Mouse (Mus musculus) midbrain, embryonic 14.5 days (tissue): Measurements from ENCODE around the gene Stmnd1. TPM values are rescaled to one million over a fixed set of nuclear protein-coding genes. Genes with fewer than 3 reads are reported as not detected.
A peak's percentile ranks its signal among the peaks of the same experiment; 100 is the strongest.
"Not testable (repeated sequence)": the region's sequence is repeated elsewhere in the genome, so short reads cannot be mapped to it uniquely, and the experiment has no call there.

ENCODE experiments used
- ATAC-seq: fragments of 200-750 bp; cut with Nextera tagmentation; 2 replicates; pipeline ENCODE4 v1.8.0; 2017; ENCODE audit warnings: moderate number of reproducible peaks, moderate library complexity; ENCODE audit not compliant: low FRiP score, low TSS enrichment
- DNase-seq: peaks from one replicate; pipeline ENCODE4 v3.0.0-alpha.2; 2015
- H3K27ac ChIP-seq: fragments of 300-500 bp; sonication (generic); replicated peaks from 2 replicates; pipeline ENCODE4 v1.5.1; 2014; ENCODE audit warnings: mild to moderate bottlenecking, low read depth, low read length, moderate library complexity
- H3K27me3 ChIP-seq: fragments of 300-500 bp; sonication (generic); 2 replicates; pipeline ENCODE4 v1.6.1; 2014; ENCODE audit warnings: low read length, control low read depth, mixed read lengths; ENCODE audit not compliant: control insufficient read depth, insufficient read depth
- H3K36me3 ChIP-seq: fragments of 300-500 bp; sonication (generic); 2 replicates; pipeline ENCODE4 v1.6.1; 2014; ENCODE audit warnings: low read length, control low read depth; ENCODE audit not compliant: control insufficient read depth, insufficient read depth
- H3K4me1 ChIP-seq: fragments of 300-500 bp; sonication (generic); 2 replicates; pipeline ENCODE4 v1.6.1; 2014; ENCODE audit warnings: mild to moderate bottlenecking, antibody characterized with exemption, low read length, control low read depth; ENCODE audit not compliant: control insufficient read depth, insufficient read depth
- H3K4me2 ChIP-seq: fragments of 300-500 bp; sonication (generic); 2 replicates; pipeline ENCODE4 v1.6.1; 2014; ENCODE audit warnings: mild to moderate bottlenecking, low read length, moderate library complexity
- H3K4me3 ChIP-seq: fragments of 300-500 bp; sonication (generic); replicated peaks from 2 replicates; pipeline ENCODE4 v1.5.1; 2014; ENCODE audit warnings: low read depth, low read length
- H3K9ac ChIP-seq: fragments of 300-500 bp; sonication (generic); replicated peaks from 2 replicates; pipeline ENCODE4 v1.6.1; 2014; ENCODE audit warnings: mild to moderate bottlenecking, low read length, moderate library complexity
- H3K9me3 ChIP-seq: fragments of 300-500 bp; sonication (generic); 2 replicates; pipeline ENCODE4 v1.6.1; 2016; ENCODE audit warnings: low read length, control low read depth, mixed read lengths; ENCODE audit not compliant: control insufficient read depth
- WGBS: fragments of 180-500 bp; shearing (Covaris S2); extraction: QIAGEN DNeasy Blood & Tissue Kit; methylation state at CpG from one replicate; pipeline ENCODE4 v1.1.7; 2014; 5-methylcytosine and 5-hydroxymethylcytosine counted together
- polyA plus RNA-seq: library from polyadenylated mRNA; unstranded; fragments of >200 nt; fragmentation: Nextera tagmentation; extraction: Ambion mirVana; gene quantifications from 2 replicates; pipeline ENCODE4 v1.2.1, GENCODE M21; 2014

Stmnd1 gene
- polyA plus RNA-seq, 1 experiment from 2014 or later: not detected

DNA sequence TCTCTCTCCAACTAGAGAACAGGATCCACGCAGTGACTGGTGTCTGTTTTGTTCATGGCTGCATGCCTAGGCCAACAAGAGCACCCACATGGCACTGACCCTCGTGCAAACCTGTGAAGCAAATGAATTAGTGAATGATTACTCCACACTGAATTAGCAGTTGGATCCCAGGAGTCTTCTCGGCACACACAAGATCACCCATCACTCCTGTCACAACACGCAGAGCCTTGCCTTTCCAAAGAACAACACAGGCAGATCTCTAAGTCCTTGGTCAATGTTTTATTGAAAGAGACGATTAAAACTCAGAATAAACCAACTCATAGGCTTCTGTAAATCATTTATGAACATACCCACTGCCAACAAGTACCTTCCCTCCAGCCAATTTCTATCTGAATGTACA, 39.7 kb downstream of the Stmnd1 start:
- H3K27me3 ChIP-seq: no peaks in the 10 kb centered on the region
- ATAC-seq: no peak
- no peaks in the 10 kb centered on the region for H3K36me3 ChIP-seq
- 87% methylated on average over 5 of the region's 5 CpGs for WGBS
- H3K4me3 ChIP-seq: no peak overlapping the region
- H3K27ac ChIP-seq: no peak overlapping the region
- H3K4me2 ChIP-seq: no peak overlapping the region
- no peak overlapping the region for H3K9ac ChIP-seq
- H3K9me3 ChIP-seq: no peaks in the 10 kb centered on the region
- DNase-seq: no peak
- no peaks in the 10 kb centered on the region for H3K4me1 ChIP-seq

DNA sequence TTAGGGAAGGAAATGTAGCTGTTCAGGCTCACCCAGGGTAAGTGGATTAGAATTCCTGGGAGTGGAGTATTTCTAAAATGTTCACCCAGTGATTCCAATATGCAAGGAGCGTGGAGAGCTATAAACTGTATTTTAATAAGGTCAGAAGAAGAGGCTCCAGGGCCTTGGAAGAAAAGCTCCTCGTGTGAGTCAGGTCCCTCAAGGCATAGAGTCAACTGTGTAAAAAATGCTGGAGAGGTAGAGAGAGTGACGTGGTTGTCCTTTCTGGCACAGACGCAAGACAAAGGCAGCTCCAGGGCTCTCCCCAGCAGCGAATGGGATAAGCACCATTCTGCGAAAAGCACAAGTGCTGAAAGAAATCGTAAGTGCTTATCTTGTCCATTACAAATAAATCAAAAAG, 41.6 kb downstream of the Stmnd1 start:
- Histone ChIP-seq H3K36me3 (no peaks in the 10 kb centered on the region), H3K4me3 (no peak overlapping the region), H3K27ac (no peak overlapping the region), H3K9me3 (no peaks in the 10 kb centered on the region), H3K4me2 (no peak overlapping the region), H3K4me1 (no peaks in the 10 kb centered on the region), H3K9ac (no peak overlapping the region), H3K27me3 (no peaks in the 10 kb centered on the region)
- no peak for DNase-seq
- ATAC-seq: no peak
- WGBS: 88% methylated on average over 7 of the region's 7 CpGs

DNA sequence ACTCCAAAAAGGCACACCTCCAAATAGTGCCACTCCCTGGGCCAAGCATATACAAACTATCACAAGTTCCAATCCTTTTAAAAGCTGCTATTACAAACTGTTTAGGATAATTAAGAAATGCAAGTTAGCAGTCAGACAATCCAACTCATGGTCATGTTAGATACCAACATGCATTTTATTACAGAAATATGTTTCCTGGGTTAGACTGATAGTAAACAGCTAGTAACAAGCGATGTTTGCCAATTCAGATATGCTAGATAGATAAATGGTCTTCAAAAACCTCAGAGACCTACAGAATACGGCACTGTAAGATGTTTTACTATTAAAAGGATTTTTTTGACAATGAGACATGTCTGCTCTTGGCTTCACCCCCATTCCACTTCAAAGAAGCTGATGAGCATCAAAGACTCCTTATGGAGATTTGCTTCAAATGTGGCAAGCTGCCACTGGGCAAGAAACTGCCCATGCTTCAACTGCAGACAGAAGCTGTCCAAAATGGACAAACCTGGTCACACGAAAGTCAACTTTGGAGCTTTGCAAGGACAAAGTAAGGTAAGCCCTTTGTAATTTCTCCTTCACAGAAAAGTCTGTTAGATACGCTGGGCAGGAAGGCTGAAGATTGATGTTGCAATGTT, 52.9 kb downstream of the Stmnd1 start:
- H3K36me3 ChIP-seq: no peaks in the 10 kb centered on the region
- ATAC-seq: no peak
- no peak overlapping the region for H3K4me2 ChIP-seq
- 84% methylated on average over 4 of the region's 4 CpGs for WGBS
- DNase-seq: no peak
- no peaks in the 10 kb centered on the region for H3K4me1 ChIP-seq
- no peaks in the 10 kb centered on the region for H3K27me3 ChIP-seq
- H3K9ac ChIP-seq: no peak overlapping the region
- H3K27ac ChIP-seq: no peak overlapping the region
- no peaks in the 10 kb centered on the region for H3K9me3 ChIP-seq
- no peak overlapping the region for H3K4me3 ChIP-seq

DNA sequence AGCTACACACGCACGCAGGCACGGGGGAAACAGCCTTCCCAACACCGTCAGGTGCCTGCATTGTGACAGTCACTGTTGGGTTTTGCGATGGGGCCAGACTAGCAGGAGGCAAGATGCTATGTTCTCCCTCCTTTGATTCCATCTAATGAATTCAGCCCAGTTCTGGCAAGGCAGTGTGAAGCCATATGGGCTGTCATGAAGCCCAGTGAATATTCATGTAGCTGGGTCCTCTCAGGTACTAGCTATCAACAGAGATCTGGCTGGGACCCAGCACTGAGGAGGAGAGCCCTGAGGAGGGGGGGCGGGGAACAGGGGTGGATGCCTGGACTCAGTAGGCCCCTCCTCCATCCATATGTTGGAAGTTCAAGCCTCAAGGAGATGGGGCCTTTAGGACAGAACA, 61.5 kb downstream of the Stmnd1 start:
- ATAC-seq: no peak
- H3K9me3 ChIP-seq: no peaks in the 10 kb centered on the region
- H3K36me3 ChIP-seq: no peaks in the 10 kb centered on the region
- H3K9ac ChIP-seq: no peak overlapping the region
- H3K4me1 ChIP-seq: no peaks in the 10 kb centered on the region
- DNase-seq: peak; percentile 52
- no peak overlapping the region for H3K4me3 ChIP-seq
- no peak overlapping the region for H3K4me2 ChIP-seq
- H3K27me3 ChIP-seq: no peaks in the 10 kb centered on the region
- peak overlapping the region; percentile 5; the same call in 1 of the 2 replicates for H3K27ac ChIP-seq
- 73% methylated on average over 6 of the region's 6 CpGs for WGBS

DNA sequence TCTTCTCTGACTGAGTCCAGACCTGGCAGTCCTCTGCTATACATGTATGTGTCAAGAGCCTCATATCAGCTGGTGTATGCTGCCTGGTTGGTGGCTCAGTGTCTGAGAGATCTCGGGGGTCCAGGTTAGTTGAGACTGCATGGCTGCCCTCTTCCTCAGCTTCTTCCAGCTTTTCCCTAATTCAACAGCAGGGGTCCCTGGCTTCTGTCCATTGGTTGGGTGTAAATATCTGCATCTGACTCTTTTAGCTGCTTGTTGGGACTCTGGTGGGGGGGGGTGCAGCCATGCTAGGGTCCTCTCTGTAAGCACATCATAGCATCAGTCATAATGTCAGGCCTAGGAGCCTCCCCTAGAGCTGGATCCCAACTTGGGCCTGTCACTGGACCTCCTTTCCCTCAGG, 62.8 kb downstream of the Stmnd1 start:
- H3K4me2 ChIP-seq, ATAC-seq: not testable (repeated sequence)
- WGBS: 89% methylated on average over 1 of the region's 1 CpGs

DNA sequence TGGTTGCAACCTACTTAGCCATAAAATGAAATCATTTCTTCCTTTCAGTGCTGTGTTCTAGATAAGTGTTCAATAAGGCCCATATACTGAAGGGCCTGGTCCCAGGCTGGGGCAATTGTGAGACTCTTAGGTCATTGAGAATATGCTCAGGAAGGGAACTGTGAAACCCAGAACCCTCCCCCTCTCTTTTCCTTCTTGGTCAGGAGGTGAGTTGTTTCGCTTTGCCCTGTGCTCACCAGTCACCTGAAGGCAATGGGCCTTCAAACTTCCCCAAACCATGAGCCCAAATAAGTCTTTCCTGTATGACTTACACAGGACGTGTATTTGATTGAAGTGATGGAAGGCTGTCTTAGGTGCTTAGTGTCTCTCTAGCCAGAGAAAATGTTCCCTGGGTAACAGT, 64.3 kb downstream of the Stmnd1 start:
- Histone ChIP-seq H3K4me3 (no peak overlapping the region), H3K4me2 (no peak overlapping the region), H3K27ac (no peak overlapping the region), H3K27me3 (no peaks in the 10 kb centered on the region), H3K9ac (no peak overlapping the region), H3K4me1 (no peaks in the 10 kb centered on the region), H3K36me3 (no peaks in the 10 kb centered on the region), H3K9me3 (no peaks in the 10 kb centered on the region)
- 90% methylated on average over 2 of the region's 2 CpGs for WGBS
- ATAC-seq (no peak), DNase-seq (no peak)

More for the DNA sequence above, 62.8 kb downstream of the Stmnd1 start:
- H3K4me3 ChIP-seq, H3K4me1 ChIP-seq, H3K27me3 ChIP-seq, H3K9ac ChIP-seq, H3K36me3 ChIP-seq, DNase-seq, H3K9me3 ChIP-seq, H3K27ac ChIP-seq: not testable (repeated sequence)

DNA sequence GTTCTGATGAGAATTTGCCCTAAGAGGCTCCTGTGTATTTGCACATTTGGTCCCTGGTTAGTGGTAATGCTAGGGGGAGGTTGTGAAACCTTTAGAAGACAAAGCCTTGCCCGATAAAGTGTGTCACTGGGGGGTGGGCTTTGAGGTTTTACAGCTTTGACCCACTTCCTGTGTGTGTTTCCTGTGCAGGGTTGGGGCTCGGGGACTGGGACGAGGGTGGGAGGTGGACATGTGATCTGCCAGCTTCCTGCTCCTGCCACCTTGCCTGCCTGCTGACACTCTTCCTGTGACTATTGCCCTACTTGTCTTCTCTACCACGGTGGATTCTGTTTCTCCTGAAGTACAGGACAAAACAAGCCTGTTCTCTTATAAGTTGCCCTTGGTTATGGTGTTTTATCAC, 66.4 kb downstream of the Stmnd1 start:
- no peak overlapping the region for H3K27ac ChIP-seq
- WGBS: 91% methylated on average over 4 of the region's 4 CpGs
- no peaks in the 10 kb centered on the region for H3K27me3 ChIP-seq
- no peaks in the 10 kb centered on the region for H3K36me3 ChIP-seq
- H3K4me1 ChIP-seq: no peaks in the 10 kb centered on the region
- no peak overlapping the region for H3K9ac ChIP-seq
- DNase-seq: no peak
- H3K9me3 ChIP-seq: no peaks in the 10 kb centered on the region
- ATAC-seq: no peak
- H3K4me2 ChIP-seq: no peak overlapping the region
- no peak overlapping the region for H3K4me3 ChIP-seq

DNA sequence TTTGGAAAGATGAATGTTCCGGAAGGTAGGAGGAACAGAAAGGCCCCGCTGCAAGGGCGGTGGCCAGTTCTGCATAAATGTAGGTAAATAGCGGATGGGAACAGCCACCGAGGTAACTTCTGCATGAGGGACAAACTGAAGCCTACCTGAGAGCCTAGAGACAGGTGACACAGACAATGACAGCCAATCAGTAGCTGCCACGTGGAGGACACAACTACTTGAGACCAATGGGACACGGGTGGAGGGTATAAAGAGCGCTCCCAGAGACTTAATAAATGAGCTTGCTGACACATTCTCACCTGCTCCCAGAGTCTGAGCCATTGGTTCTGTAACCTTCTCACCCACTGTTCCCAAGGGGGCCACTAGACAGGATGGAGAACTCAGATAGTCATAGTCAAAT, 67.1 kb downstream of the Stmnd1 start:
- no peak for DNase-seq
- H3K4me1 ChIP-seq: no peaks in the 10 kb centered on the region
- H3K27ac ChIP-seq: no peak overlapping the region
- no peak overlapping the region for H3K9ac ChIP-seq
- H3K27me3 ChIP-seq: no peaks in the 10 kb centered on the region
- no peak for ATAC-seq
- H3K4me2 ChIP-seq: no peak overlapping the region
- WGBS: 96% methylated on average over 8 of the region's 8 CpGs
- H3K9me3 ChIP-seq: no peaks in the 10 kb centered on the region
- H3K36me3 ChIP-seq: no peaks in the 10 kb centered on the region
- H3K4me3 ChIP-seq: no peak overlapping the region

DNA sequence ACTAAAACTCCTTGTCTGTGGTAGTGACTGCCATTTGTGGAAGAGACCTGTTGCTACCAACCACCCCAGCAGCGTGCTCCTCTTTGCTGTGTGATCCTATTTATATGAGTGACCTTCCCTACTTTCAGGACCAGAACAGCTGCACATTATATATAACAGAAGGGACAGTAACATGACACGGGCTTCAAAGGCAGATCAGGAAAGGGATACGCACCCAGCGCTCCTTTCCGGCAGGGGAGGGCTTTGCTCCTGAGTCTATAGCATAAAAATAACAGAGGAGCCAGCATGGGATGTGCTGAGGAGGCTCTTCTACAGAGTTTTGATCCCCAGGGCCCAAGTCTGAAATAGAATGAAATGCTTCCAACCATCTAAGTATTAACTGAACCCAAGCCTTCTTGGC, 67.9 kb downstream of the Stmnd1 start:
- DNase-seq: no peak
- ATAC-seq: no peak

More for the DNA sequence above, 67.9 kb downstream of the Stmnd1 start:
- H3K4me2 ChIP-seq: no peak overlapping the region
- H3K9me3 ChIP-seq: no peaks in the 10 kb centered on the region
- no peak overlapping the region for H3K4me3 ChIP-seq
- WGBS: 86% methylated on average over 5 of the region's 5 CpGs
- no peaks in the 10 kb centered on the region for H3K27me3 ChIP-seq
- H3K4me1 ChIP-seq: no peaks in the 10 kb centered on the region
- H3K27ac ChIP-seq: no peak overlapping the region
- no peaks in the 10 kb centered on the region for H3K36me3 ChIP-seq
- no peak overlapping the region for H3K9ac ChIP-seq
